ENCODE assay signal across 17 mouse cellular contexts in genomic region chr13:83208111-83208510, GRCm38 (mm10).
"Had no signal": no experiment of that assay in that cellular context is flagged by ENCODE, and none has a peak within 500 bp of the region (broad histone marks: within the 10 kb centered on the region; RNA-seq: fewer than 3 reads in every experiment).

No protein-coding gene starts in this region.

- H3K27ac ChIP-seq: kidney, embryonic 15.5 days; liver, embryonic 12.5 days; liver, embryonic 15.5 days; midbrain, embryonic 12.5 days; midbrain, embryonic 15.5 days; neural tube, embryonic 13.5 days had no signal

- ATAC-seq: liver, embryonic 12.5 days; midbrain, embryonic 15.5 days had no signal

- DNase-seq: kidney, adult 11 months; kidney, adult 8-10 months; kidney, postnatal 10 days; kidney, postnatal 36 days; lung, adult 2 months; lung, postnatal 14 days; lung, postnatal 4 days; retina, postnatal 1 day; right cerebral cortex, postnatal 25 days; thymus, adult 2 months; thymus, postnatal 25 days had no signal

- H3K4me2 ChIP-seq: kidney, embryonic 15.5 days; liver, embryonic 12.5 days; liver, embryonic 15.5 days; midbrain, embryonic 12.5 days; midbrain, embryonic 15.5 days; neural tube, embryonic 13.5 days had no signal

- H3K4me3 ChIP-seq: kidney, embryonic 15.5 days; liver, embryonic 12.5 days; liver, embryonic 15.5 days; midbrain, embryonic 12.5 days; midbrain, embryonic 15.5 days; neural tube, embryonic 13.5 days had no signal

- H3K27me3 ChIP-seq: kidney, embryonic 15.5 days; liver, embryonic 12.5 days; liver, embryonic 15.5 days; midbrain, embryonic 12.5 days; midbrain, embryonic 15.5 days; neural tube, embryonic 13.5 days had no signal

- H3K9ac ChIP-seq: kidney, embryonic 15.5 days; liver, embryonic 12.5 days; liver, embryonic 15.5 days; midbrain, embryonic 12.5 days; midbrain, embryonic 15.5 days; neural tube, embryonic 13.5 days had no signal

- H3K4me1 ChIP-seq: kidney, embryonic 15.5 days; liver, embryonic 12.5 days; liver, embryonic 15.5 days; midbrain, embryonic 12.5 days; midbrain, embryonic 15.5 days; neural tube, embryonic 13.5 days had no signal

- H3K9me3 ChIP-seq: kidney, embryonic 15.5 days; liver, embryonic 12.5 days; liver, embryonic 15.5 days; midbrain, embryonic 12.5 days; midbrain, embryonic 15.5 days; neural tube, embryonic 13.5 days had no signal

- H3K36me3 ChIP-seq: kidney, embryonic 15.5 days; liver, embryonic 12.5 days; liver, embryonic 15.5 days; midbrain, embryonic 12.5 days; midbrain, embryonic 15.5 days; neural tube, embryonic 13.5 days had no signal
